In genomic region chr2:136886846-136887245, GRCm38 (mm10) we compare ENCODE assay signal across 8 mouse cellular contexts. TPM values are rescaled to one million over a fixed set of nuclear protein-coding genes. Genes with fewer than 3 reads are reported as not detected.
DNase-seq lines count a peak whose midpoint lies in the region; ATAC-seq and TF ChIP-seq lines count a peak whose summit lies in the region.

No protein-coding gene starts in this region.

- peak; percentile 68 for TF ChIP-seq CTCF in left cerebral cortex, adult 2 months (IDR thresholded peaks at IDR 0.05)

- intact Hi-C loops in left cerebral cortex, adult 2 months (cut with DNase I) = loop anchor here (1.0 to 5.0 kb wide), 4 partner anchors 169 to 920 kb away; no protein-coding TSS in a partner anchor

- H3K27ac ChIP-seq in embryonic facial prominence, embryonic 11.5 days (replicated peaks; ENCODE audit: low read depth, low read length) = no peak overlapping the region
- H3K27ac ChIP-seq in embryonic facial prominence, embryonic 10.5 days (replicated peaks) = no peak overlapping the region
- H3K27ac ChIP-seq in left cerebral cortex, adult 2 months = peak overlapping the region; percentile 13; the same call in 1 of the 2 replicates

- H3K9me3 ChIP-seq in embryonic facial prominence, embryonic 11.5 days (replicated peaks; ENCODE audit: control insufficient read depth, low read length) = no peaks in the 10 kb centered on the region
- no peaks in the 10 kb centered on the region for H3K9me3 ChIP-seq in embryonic facial prominence, embryonic 10.5 days

- no peaks in the 10 kb centered on the region for H3K4me1 ChIP-seq in embryonic facial prominence, embryonic 11.5 days (ENCODE audit: control insufficient read depth, insufficient read depth, low read length)
- no peaks in the 10 kb centered on the region for H3K4me1 ChIP-seq in embryonic facial prominence, embryonic 10.5 days

- no peaks in the 10 kb centered on the region for H3K36me3 ChIP-seq in embryonic facial prominence, embryonic 11.5 days (replicated peaks; ENCODE audit: control insufficient read depth, insufficient read depth, low read depth, low read length)
- H3K36me3 ChIP-seq in embryonic facial prominence, embryonic 10.5 days (replicated peaks) = peaks cover 37% of the 10 kb centered on the region

- no peaks in the 10 kb centered on the region for H3K27me3 ChIP-seq in embryonic facial prominence, embryonic 11.5 days (ENCODE audit: control insufficient read depth, insufficient read depth, low read length)
- H3K27me3 ChIP-seq in embryonic facial prominence, embryonic 10.5 days (replicated peaks; ENCODE audit: low read depth, poor library complexity, severe bottlenecking) = no peaks in the 10 kb centered on the region

- no peak overlapping the region for H3K4me2 ChIP-seq in embryonic facial prominence, embryonic 11.5 days (ENCODE audit: low read depth, low read length)

- DNase-seq in embryonic facial prominence, embryonic 11.5 days (ENCODE audit: low spot score) = peak; percentile 39
- no peak for DNase-seq in embryonic facial prominence, embryonic 10.5 days (ENCODE audit: low spot score)
- peak; percentile 34 to 52 for DNase-seq in left cerebral cortex, adult 2 months (ENCODE audit: extremely low spot score in 1 of 2, low spot score in 2 of 2)
- no peak for DNase-seq in left cerebral cortex, adult 8-10 months (ENCODE audit: low spot score in 2 of 2)
- peak; percentile 77 for DNase-seq in NIH3T3 (ENCODE audit: low read depth)
- DNase-seq in layer of hippocampus, postnatal 14 days (ENCODE audit: low spot score in 2 of 2) = peak; percentile 15 to 44
- DNase-seq in urinary bladder, postnatal 10 days (ENCODE audit: low spot score) = no peak
- DNase-seq in spleen, adult 12 weeks (ENCODE audit: low spot score) = no peak

- 70% methylated on average over 4 of the region's 4 CpGs for WGBS in embryonic facial prominence, embryonic 11.5 days
- WGBS in embryonic facial prominence, embryonic 10.5 days = 76% methylated on average over 4 of the region's 4 CpGs

- ATAC-seq in embryonic facial prominence, embryonic 11.5 days (replicated peaks; ENCODE audit: insufficient number of reproducible peaks, low FRiP score, low TSS enrichment, low read depth) = no peak

- H3K4me3 ChIP-seq in embryonic facial prominence, embryonic 11.5 days (ENCODE audit: low read depth, low read length) = no peak overlapping the region
- no peak overlapping the region for H3K4me3 ChIP-seq in embryonic facial prominence, embryonic 10.5 days
- H3K4me3 ChIP-seq in left cerebral cortex, adult 2 months = no peak overlapping the region

- no peak overlapping the region for H3K9ac ChIP-seq in embryonic facial prominence, embryonic 11.5 days (replicated peaks; ENCODE audit: low read length)

RNA-seq across cellular contexts. Expression of gene AL731706.2, which starts 1.4 kb away (rescaled TPM):
- 25.1 and 35.8 TPM in 2 replicates for polyA plus RNA-seq in embryonic facial prominence, embryonic 11.5 days (2014; fragmentation: Nextera tagmentation; extraction: Ambion mirVana)
- polyA plus RNA-seq in embryonic facial prominence, embryonic 10.5 days (2016; fragmentation: Nextera tagmentation; extraction: Ambion mirVana) = 24.9 and 37.9 TPM in 2 replicates
- total RNA-seq in left cerebral cortex, adult 2 months (2021) = 10 to 100 TPM in 1 of 2 experiments, 1 to 10 TPM in 1; 9.6 to 10.8 TPM
- 10 to 100 TPM in 3 of 4 experiments, 1 to 10 TPM in 1; 9.4 to 26.2 (median 17.1) TPM for total RNA-seq in left cerebral cortex, adult 8-10 months (2022)
- total RNA-seq in layer of hippocampus, postnatal 14 days (2021) = 10 to 100 TPM; 13.6 to 16.9 TPM

RNA-seq across cellular contexts. Expression of gene Slx4ip, which starts 4.2 kb away (rescaled TPM):
- polyA plus RNA-seq in embryonic facial prominence, embryonic 11.5 days (2014; fragmentation: Nextera tagmentation; extraction: Ambion mirVana) = 7.4 and 9.1 TPM in 2 replicates
- 7.3 and 8.4 TPM in 2 replicates for polyA plus RNA-seq in embryonic facial prominence, embryonic 10.5 days (2016; fragmentation: Nextera tagmentation; extraction: Ambion mirVana)
- 1 to 10 TPM; 8.2 to 8.3 TPM for total RNA-seq in left cerebral cortex, adult 2 months (2021)
- 1 to 10 TPM; 6.6 to 7.2 (median 6.7) TPM for total RNA-seq in left cerebral cortex, adult 8-10 months (2022)
- 1 to 10 TPM; 7.5 to 7.6 TPM for total RNA-seq in layer of hippocampus, postnatal 14 days (2021)

RNA-seq across cellular contexts. Expression of gene AL731706.1, which starts 4.3 kb away (rescaled TPM):
- polyA plus RNA-seq in embryonic facial prominence, embryonic 11.5 days (2014; fragmentation: Nextera tagmentation; extraction: Ambion mirVana) = 28.8 and 30.1 TPM in 2 replicates
- 23.5 and 27.6 TPM in 2 replicates for polyA plus RNA-seq in embryonic facial prominence, embryonic 10.5 days (2016; fragmentation: Nextera tagmentation; extraction: Ambion mirVana)
- total RNA-seq in left cerebral cortex, adult 2 months (2021) = 10 to 100 TPM; 18.4 to 22.8 TPM
- 10 to 100 TPM in 3 of 4 experiments, 1 to 10 TPM in 1; 9.1 to 23.4 (median 17.7) TPM for total RNA-seq in left cerebral cortex, adult 8-10 months (2022)
- total RNA-seq in layer of hippocampus, postnatal 14 days (2021) = 10 to 100 TPM; 11.4 to 19.8 TPM

RNA-seq across cellular contexts. Expression of gene Mkks, which starts 4.3 kb away (rescaled TPM):
- polyA plus RNA-seq in embryonic facial prominence, embryonic 11.5 days (2014; fragmentation: Nextera tagmentation; extraction: Ambion mirVana) = 19.9 and 20.7 TPM in 2 replicates
- polyA plus RNA-seq in embryonic facial prominence, embryonic 10.5 days (2016; fragmentation: Nextera tagmentation; extraction: Ambion mirVana) = 15.5 TPM in 2 replicates
- 10 to 100 TPM; 22.0 to 27.1 TPM for total RNA-seq in left cerebral cortex, adult 2 months (2021)
- total RNA-seq in left cerebral cortex, adult 8-10 months (2022) = 10 to 100 TPM; 23.2 to 39.3 (median 28.1) TPM
- 10 to 100 TPM; 22.8 to 27.7 TPM for total RNA-seq in layer of hippocampus, postnatal 14 days (2021)

Comparison
In these comparisons a context has a peak if more than half of its experiments do, and no peak if none do; other contexts are left out.
1. DNase-seq: peak in embryonic facial prominence, embryonic 11.5 days (single experiment), left cerebral cortex, adult 2 months (2 of 2), NIH3T3 (single experiment) and layer of hippocampus, postnatal 14 days (2 of 2); none in embryonic facial prominence, embryonic 10.5 days (single experiment), left cerebral cortex, adult 8-10 months (0 of 2), urinary bladder, postnatal 10 days (single experiment) and spleen, adult 12 weeks (single experiment).